Mouse (Mus musculus) limb, embryonic 10.5 days (tissue): ENCODE measurements around the gene Vcam1. TPM values are rescaled to one million over a fixed set of nuclear protein-coding genes. Genes with fewer than 3 reads are reported as not detected.

ENCODE experiments used
- DNase-seq: peaks from one replicate; pipeline ENCODE4 v3.0.0-alpha.2; 2017; ENCODE audit warnings: low spot score
- H3K27ac ChIP-seq: fragments of 300-500 bp; sonication (generic); 2 replicates; pipeline ENCODE4 v1.5.1; 2016; ENCODE audit warnings: mild to moderate bottlenecking
- H3K27me3 ChIP-seq: fragments of 300-500 bp; sonication (generic); 2 replicates; pipeline ENCODE4 v1.6.1; 2016; ENCODE audit warnings: low read depth, mild to moderate bottlenecking; ENCODE audit not compliant: poor library complexity, severe bottlenecking
- H3K36me3 ChIP-seq: fragments of 300-500 bp; sonication (generic); 2 replicates; pipeline ENCODE4 v1.6.1; 2016; ENCODE audit warnings: mild to moderate bottlenecking, moderate library complexity
- H3K4me1 ChIP-seq: fragments of 300-500 bp; sonication (generic); 2 replicates; pipeline ENCODE4 v1.6.1; 2016
- H3K4me3 ChIP-seq: fragments of 300-500 bp; sonication (generic); 2 replicates; pipeline ENCODE4 v1.5.1; 2016; ENCODE audit warnings: mild to moderate bottlenecking, moderate library complexity
- H3K9me3 ChIP-seq: fragments of 300-500 bp; sonication (generic); replicated peaks from 2 replicates; pipeline ENCODE4 v1.6.1; 2016; ENCODE audit warnings: mild to moderate bottlenecking
- WGBS: fragments of 180-500 bp; shearing (Covaris S2); methylation state at CpG from one replicate; pipeline ENCODE4 v1.1.7; 2016; 5-methylcytosine and 5-hydroxymethylcytosine counted together
- polyA plus RNA-seq: library from polyadenylated mRNA; unstranded; fragments of >200 nt; fragmentation: Nextera tagmentation; extraction: Ambion mirVana; gene quantifications from 2 replicates; pipeline ENCODE4 v1.2.1, GENCODE M21; 2016

The Vcam1 gene
- polyA plus RNA-seq, 1 experiment from 2014 or later = 68.9 TPM

DNA sequence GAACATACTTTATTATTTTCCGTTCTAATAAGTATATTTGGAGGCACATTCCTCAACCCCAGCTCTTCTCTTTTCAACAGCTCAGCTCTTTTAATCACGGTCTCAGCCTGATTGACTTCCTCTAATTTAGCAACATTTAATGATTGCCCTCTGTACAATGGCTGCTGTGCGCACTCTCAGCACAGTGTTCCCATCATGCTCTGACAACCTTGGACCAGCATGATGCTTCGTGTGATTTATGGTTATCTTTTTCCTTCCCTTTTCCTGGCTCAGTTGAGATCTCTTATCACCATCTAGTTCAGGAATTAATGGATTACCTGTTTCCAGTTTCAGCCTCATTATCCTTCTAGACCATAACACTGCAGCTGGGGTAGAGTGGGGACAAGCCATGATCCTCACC lies 34.2 kb downstream of the Vcam1 start:
- Histone ChIP-seq H3K27ac (no peak overlapping the region), H3K4me3 (no peak overlapping the region), H3K4me1 (0 out of 2 replicates have a peak, but pooled peaks cover 4% of the 10 kb centered on the region), H3K27me3 (no peaks in the 10 kb centered on the region), H3K36me3 (no peaks in the 10 kb centered on the region), H3K9me3 (no peaks in the 10 kb centered on the region)
- WGBS = 89% methylated on average over 4 of the region's 4 CpGs
- no peak for DNase-seq

DNA sequence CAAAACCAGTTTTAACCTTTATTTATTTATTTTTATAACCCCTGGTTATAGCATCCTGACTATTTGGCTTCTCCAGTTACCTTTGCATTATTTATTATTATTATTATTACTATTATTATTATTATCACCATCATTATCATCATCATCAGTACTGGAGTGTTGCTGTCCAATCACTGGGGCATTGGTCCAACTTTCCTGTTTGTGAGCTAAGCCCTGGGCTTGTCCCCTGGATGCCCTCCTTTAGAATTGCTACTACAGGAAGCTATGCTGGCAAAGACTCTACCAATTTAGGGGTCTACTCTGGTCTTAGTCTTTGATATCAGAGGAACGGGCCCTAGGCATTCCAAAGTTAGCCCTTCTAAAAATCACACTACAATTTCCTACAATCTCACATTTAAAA lies 34.6 kb downstream of the Vcam1 start:
- WGBS = 85% methylated on average over 1 of the region's 1 CpGs
- H3K36me3 ChIP-seq = no peaks in the 10 kb centered on the region
- H3K27me3 ChIP-seq = no peaks in the 10 kb centered on the region
- H3K4me1 ChIP-seq = 0 out of 2 replicates have a peak, but pooled peaks cover 4% of the 10 kb centered on the region
- no peak overlapping the region for H3K27ac ChIP-seq
- no peaks in the 10 kb centered on the region for H3K9me3 ChIP-seq
- DNase-seq = no peak
- H3K4me3 ChIP-seq = no peak overlapping the region

DNA sequence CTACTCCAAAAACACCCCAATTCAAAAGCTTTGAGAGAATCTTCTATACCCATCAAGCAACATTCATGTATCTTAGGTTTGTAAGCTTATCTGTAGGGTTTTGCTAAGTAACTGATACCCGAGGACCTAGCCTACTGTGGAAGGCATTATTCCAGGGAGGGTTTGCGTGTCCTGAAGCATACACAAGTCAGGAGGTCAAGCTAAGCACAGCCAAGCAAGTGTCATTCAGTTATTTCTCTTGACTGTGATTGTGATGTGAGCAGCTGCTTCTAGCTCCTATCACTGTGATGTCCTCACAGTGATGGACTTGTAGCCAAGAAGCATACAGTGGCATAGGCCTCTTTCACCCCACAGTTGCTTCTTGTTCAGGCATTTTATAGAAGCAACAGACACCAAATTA lies 35.2 kb downstream of the Vcam1 start:
- 86% methylated on average over 2 of the region's 2 CpGs for WGBS
- Histone ChIP-seq H3K27me3 (no peaks in the 10 kb centered on the region), H3K4me3 (no peak overlapping the region), H3K36me3 (no peaks in the 10 kb centered on the region), H3K4me1 (0 out of 2 replicates have a peak, but pooled peaks cover 4% of the 10 kb centered on the region), H3K9me3 (no peaks in the 10 kb centered on the region), H3K27ac (no peak overlapping the region)
- DNase-seq = no peak

DNA sequence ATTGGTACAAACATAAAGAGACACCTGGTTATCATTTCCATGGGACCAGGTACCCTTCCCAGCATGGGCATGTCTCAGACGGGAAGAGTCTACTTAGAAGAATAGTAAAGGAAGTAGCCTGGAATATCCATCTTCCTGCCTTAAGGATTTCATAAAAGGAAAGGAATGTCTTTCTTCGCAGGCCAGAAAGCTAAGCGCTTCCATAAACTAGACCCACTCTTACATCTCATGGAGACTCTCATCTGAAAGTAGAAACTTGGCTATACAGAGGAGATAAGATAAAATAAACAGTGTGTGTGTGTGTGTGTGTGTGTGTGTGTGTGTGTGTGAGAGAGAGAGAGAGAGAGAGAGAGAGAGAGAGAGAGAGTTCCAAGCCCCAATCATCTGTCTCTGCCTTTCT lies 36.9 kb downstream of the Vcam1 start:
- H3K4me1 ChIP-seq = 0 out of 2 replicates have a peak, but pooled peaks cover 3% of the 10 kb centered on the region
- H3K4me3 ChIP-seq = no peak overlapping the region
- H3K36me3 ChIP-seq = no peaks in the 10 kb centered on the region
- no peaks in the 10 kb centered on the region for H3K9me3 ChIP-seq
- DNase-seq = no peak
- 91% methylated on average over 3 of the region's 3 CpGs for WGBS
- H3K27ac ChIP-seq = no peak overlapping the region
- no peaks in the 10 kb centered on the region for H3K27me3 ChIP-seq

DNA sequence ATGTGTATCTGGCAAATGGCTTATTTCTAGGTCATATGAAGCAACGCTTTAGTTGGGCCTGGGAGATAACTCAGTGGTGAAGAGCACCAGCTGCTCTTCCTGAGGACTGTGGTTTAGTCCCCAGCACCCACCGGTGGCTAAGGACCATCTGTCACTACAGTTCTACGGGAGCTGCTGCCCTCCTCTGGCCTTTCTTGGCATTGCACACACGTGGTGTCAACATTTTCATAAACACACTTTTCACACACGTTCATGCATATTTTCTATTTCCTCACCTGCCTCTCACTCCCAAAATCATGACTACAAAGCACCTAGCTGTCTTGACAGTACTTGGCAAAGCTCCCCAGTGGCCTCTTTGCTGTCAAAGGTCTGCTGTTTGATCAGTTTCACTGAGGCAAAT lies 37.8 kb downstream of the Vcam1 start:
- no peaks in the 10 kb centered on the region for H3K36me3 ChIP-seq
- 89% methylated on average over 5 of the region's 5 CpGs for WGBS
- H3K27ac ChIP-seq = no peak overlapping the region
- no peaks in the 10 kb centered on the region for H3K9me3 ChIP-seq
- H3K4me3 ChIP-seq = no peak overlapping the region
- no peaks in the 10 kb centered on the region for H3K4me1 ChIP-seq
- no peak for DNase-seq
- H3K27me3 ChIP-seq = no peaks in the 10 kb centered on the region

DNA sequence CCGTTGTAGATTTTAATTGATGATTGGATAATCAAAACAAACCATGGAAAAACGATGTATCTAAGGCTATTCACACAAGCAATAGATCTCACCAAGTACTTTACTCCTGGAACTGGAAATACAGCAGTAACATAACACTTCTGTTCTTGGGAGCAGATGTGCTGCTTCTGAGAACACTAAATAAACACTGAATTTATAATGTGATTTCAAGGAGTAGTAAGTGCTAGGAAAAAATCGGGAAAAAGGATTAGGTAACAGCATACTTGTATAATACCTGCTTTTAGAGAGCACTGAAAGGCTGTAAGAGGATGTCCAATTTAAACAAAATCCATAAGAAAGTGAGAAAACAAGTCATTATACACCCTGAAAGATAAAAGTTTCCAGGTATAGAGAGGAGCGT lies 43.5 kb downstream of the Vcam1 start:
- Histone ChIP-seq H3K27ac (no peak overlapping the region), H3K4me1 (peaks cover 2% of the 10 kb centered on the region), H3K9me3 (no peaks in the 10 kb centered on the region), H3K36me3 (no peaks in the 10 kb centered on the region), H3K4me3 (no peak overlapping the region), H3K27me3 (no peaks in the 10 kb centered on the region)
- DNase-seq = no peak
- 87% methylated on average over 4 of the region's 4 CpGs for WGBS

DNA sequence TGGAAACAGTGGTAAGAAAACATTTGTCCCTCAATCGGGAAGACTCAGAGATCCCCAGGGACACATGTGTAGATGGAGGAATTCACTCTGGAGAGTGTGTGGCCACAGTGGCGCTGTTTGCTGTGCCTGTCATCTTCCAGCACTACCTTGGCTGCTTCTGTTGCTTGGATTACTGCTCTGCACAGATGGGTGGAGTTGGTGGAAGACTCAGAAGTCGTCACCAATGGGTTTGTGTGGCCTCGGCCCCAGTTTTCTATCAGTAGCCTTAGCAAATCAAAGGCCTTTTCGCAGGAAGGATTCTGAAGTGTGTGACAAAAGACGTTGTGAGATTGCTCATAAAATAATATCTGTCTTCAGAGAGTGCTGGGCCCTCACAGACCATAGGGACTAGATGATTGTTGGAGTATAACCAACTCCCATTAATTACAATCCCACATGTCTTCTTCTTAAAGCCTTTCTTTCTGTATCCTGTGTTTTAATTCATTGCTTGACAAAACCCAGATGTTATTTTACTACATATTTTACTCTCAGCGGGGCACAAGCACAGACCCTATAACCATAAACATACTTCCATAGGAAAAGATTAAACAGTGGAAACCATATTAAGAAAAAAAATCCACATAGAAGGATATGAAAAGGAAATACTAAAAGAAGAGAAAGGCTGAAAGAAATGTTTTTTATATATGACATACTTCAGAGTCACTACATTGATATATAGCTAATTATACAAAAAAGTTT lies 48.4 kb downstream of the Vcam1 start:
- no peak overlapping the region for H3K4me3 ChIP-seq
- peaks cover 8% of the 10 kb centered on the region for H3K4me1 ChIP-seq
- WGBS = 67% methylated on average over 7 of the region's 7 CpGs
- H3K27me3 ChIP-seq = no peaks in the 10 kb centered on the region
- H3K27ac ChIP-seq = no peak overlapping the region
- no peaks in the 10 kb centered on the region for H3K36me3 ChIP-seq
- H3K9me3 ChIP-seq = no peaks in the 10 kb centered on the region
- DNase-seq = no peak

DNA sequence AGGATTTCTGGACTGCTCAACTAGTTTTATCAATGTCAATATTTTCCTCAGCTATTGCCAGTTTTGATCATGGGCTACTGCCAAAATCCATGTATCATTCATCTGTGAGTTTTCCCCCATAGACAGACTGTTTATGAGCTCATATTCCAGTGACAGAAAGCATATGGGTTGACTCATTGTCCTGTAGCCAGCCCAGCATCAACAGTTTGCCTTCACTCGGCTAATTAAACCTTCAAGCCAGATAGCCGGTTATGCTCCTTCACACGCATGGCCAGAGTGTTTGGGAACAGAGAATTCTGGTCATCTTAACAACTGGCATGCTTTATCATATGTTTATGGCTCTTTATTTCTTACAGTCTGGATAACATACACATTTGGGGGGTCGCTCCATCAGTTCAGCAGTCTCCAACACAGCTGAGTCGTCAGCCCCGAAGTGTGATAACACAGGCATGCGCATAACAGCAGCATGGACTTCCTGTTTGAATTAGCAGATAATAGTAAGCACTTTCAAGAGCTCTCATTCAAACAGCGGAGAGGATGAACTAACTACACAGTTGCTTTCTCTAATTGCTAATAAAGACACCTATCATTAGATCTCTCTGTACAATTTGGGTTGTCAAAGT lies 49.2 kb downstream of the Vcam1 start:
- WGBS = 84% methylated on average over 8 of the region's 8 CpGs
- Histone ChIP-seq H3K36me3 (no peaks in the 10 kb centered on the region), H3K27ac (no peak overlapping the region), H3K9me3 (no peaks in the 10 kb centered on the region), H3K4me3 (no peak overlapping the region), H3K27me3 (no peaks in the 10 kb centered on the region), H3K4me1 (peaks cover 8% of the 10 kb centered on the region)
- DNase-seq = no peak

DNA sequence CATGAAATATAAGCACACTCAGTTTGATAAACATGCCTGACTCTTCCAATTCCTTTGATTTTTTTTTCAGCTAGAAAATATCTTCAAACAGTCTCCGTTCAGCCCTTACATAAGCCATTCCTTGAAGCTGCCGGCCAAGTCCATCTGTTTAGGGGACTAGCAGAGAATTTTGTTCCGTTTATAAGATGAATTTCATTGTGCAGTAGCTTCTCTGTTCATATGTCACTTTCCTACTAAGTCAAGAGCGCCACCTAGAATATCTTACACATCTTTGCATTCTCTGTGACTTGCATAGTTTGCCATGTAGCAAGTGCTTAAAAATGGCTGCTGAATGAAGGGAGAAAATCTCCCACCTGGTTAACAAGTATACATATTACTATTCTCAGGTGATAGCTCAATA lies 51.0 kb downstream of the Vcam1 start:
- H3K9me3 ChIP-seq = no peaks in the 10 kb centered on the region
- no peaks in the 10 kb centered on the region for H3K36me3 ChIP-seq
- H3K27ac ChIP-seq = no peak overlapping the region
- 85% methylated on average over 4 of the region's 4 CpGs for WGBS
- no peaks in the 10 kb centered on the region for H3K27me3 ChIP-seq
- DNase-seq = no peak
- no peak overlapping the region for H3K4me3 ChIP-seq
- H3K4me1 ChIP-seq = peaks cover 8% of the 10 kb centered on the region

DNA sequence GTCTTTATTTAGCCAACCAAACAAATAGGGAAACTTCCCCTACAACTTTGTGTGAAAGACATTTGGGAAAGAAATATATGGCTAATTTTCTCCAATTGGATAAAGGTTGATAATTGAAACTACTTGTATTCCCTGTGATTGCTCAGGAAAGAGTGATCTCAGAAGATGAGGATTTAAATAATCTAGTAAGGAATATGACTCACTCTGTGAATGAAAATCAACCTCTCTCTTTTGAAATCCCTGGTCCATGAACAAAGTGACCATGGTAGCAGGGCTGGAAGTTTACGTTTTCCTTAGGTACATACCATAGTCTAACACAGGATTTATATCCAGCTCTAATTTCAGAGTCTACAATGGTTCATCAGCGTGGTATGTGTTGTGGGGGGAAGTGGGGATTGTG lies 52.7 kb downstream of the Vcam1 start:
- WGBS = 85% methylated on average over 2 of the region's 2 CpGs

DNA sequence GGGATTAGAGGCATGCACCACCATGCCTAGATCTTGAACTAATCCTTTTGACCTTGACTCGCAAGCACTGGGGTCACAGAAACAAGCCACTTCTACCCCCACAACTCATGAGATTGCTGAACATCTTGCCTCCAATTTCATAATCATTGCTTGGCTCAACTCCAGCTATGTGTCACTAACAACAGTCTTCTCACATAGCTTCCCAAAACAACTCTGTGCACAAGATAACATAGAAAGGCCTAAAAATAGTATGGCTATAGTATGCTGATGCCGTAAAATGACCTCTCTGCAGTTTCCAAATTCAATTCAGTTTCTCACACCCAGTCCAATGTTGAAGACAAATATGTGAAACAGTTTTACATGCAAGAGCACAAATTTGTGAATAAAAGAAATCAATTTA lies 56.9 kb downstream of the Vcam1 start:
- 86% methylated on average over 2 of the region's 2 CpGs for WGBS

More for the DNA sequence above, 52.7 kb downstream of the Vcam1 start:
- Histone ChIP-seq H3K4me3 (no peak overlapping the region), H3K36me3 (no peaks in the 10 kb centered on the region), H3K4me1 (peaks cover 8% of the 10 kb centered on the region), H3K27ac (no peak overlapping the region), H3K9me3 (no peaks in the 10 kb centered on the region), H3K27me3 (no peaks in the 10 kb centered on the region)
- DNase-seq = no peak

DNA sequence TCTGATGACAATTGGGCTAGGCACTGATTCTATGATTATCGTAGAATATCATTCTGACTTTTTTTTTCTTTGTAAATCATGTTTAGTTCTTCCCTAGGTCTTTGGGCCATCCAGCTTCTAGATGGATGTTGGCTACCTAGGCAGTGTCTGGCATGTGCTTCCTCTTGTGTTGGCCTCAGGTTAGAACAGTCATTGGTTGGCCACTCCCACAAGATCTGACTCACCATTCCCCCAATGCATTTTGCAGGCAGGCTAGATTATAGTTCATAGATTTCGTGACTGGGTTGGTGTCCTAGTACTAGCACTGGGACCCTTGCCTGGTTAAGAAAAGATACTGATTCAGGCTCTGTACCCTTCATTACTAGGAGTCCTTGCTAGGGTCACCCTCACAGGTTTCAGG lies 67.3 kb downstream of the Vcam1 start:
- DNase-seq = no peak
- 85% methylated on average over 2 of the region's 2 CpGs for WGBS
- Histone ChIP-seq H3K9me3 (no peaks in the 10 kb centered on the region), H3K36me3 (no peaks in the 10 kb centered on the region), H3K4me3 (no peak overlapping the region), H3K27ac (no peak overlapping the region), H3K27me3 (no peaks in the 10 kb centered on the region), H3K4me1 (no peaks in the 10 kb centered on the region)

More for the DNA sequence above, 56.9 kb downstream of the Vcam1 start:
- Histone ChIP-seq H3K36me3 (no peaks in the 10 kb centered on the region), H3K9me3 (no peaks in the 10 kb centered on the region), H3K27me3 (no peaks in the 10 kb centered on the region), H3K4me3 (no peak overlapping the region), H3K27ac (no peak overlapping the region), H3K4me1 (no peaks in the 10 kb centered on the region)
- no peak for DNase-seq

DNA sequence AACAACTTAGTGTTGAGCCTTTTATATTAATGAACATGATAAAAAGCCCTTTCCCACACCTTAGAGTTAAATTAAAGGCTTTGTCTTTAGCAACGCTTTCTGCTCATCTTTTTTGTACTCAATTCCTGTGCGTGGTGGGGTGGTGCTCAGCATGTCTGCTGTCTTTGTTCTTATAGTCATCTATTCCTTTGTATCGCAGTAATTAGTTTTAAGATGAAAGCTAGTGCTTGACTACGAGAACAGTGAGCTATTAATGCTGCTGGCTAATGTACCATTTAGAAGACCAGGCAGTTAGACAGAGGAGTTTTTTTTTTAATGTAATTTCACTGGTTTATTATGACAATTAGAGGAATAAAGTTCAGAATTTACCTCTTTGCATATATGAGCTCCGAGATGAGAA lies 69.2 kb downstream of the Vcam1 start:
- H3K4me1 ChIP-seq = no peaks in the 10 kb centered on the region
- 85% methylated on average over 5 of the region's 5 CpGs for WGBS
- no peaks in the 10 kb centered on the region for H3K9me3 ChIP-seq
- H3K27me3 ChIP-seq = no peaks in the 10 kb centered on the region
- no peaks in the 10 kb centered on the region for H3K36me3 ChIP-seq
- H3K4me3 ChIP-seq = no peak overlapping the region
- H3K27ac ChIP-seq = no peak overlapping the region
- no peak for DNase-seq
